Mouse (Mus musculus) neutrophil, adult 5-6 weeks (primary cell): Measurements from ENCODE around the gene Ddx42. TPM values are rescaled to one million over a fixed set of nuclear protein-coding genes. Genes with fewer than 3 reads are reported as not detected.
A peak's percentile ranks its signal among the peaks of the same experiment; 100 is the strongest.
"Not testable (repeated sequence)": the region's sequence is repeated elsewhere in the genome, so short reads cannot be mapped to it uniquely, and the experiment has no call there.

ENCODE experiments used
- ATAC-seq: fragments of 151-379, 151-347 bp; 2 replicates; pipeline ENCODE4 v1.8.0; 2017; ENCODE audit warnings: mild to moderate bottlenecking, moderate TSS enrichment; ENCODE audit not compliant: insufficient number of reproducible peaks, poor library complexity, low FRiP score, severe bottlenecking; ENCODE audit errors: extremely low read depth
- total RNA-seq: library from RNA; stranded (forward); fragments of 200-1000 nt; gene quantifications from 2 replicates; pipeline ENCODE4 v1.2.3, GENCODE M21; 2017

The Ddx42 gene
- total RNA-seq, 1 experiment from 2014 or later, result 126 TPM

GRCm38 (mm10) chr11:106199997-106200396 lies 16.7 kb upstream of the Ddx42 start:
- not testable (repeated sequence) for ATAC-seq

- ATAC-seq, result no peak
Observed at GRCm38 (mm10) chr11:106200756-106201155, 16.0 kb upstream of the Ddx42 start.

GRCm38 (mm10) chr11:106201337-106202122 lies 15.2 kb upstream of the Ddx42 start:
- ATAC-seq, result no peak

- ATAC-seq, result peak; percentile 59
Observed at GRCm38 (mm10) chr11:106202123-106202465, 14.6 kb upstream of the Ddx42 start, which contains the start of gene Strada. TSS of gene Strada (minus strand) at chr11:106202168.

GRCm38 (mm10) chr11:106212771-106213170 lies 4.0 kb upstream of the Ddx42 start:
- ATAC-seq, result no peak

- no peak for ATAC-seq
Observed at GRCm38 (mm10) chr11:106214856-106215255, 1.9 kb upstream of the Ddx42 start.

GRCm38 (mm10) chr11:106215450-106215859 lies 1.3 kb upstream of the Ddx42 start:
- ATAC-seq, result no peak

GRCm38 (mm10) chr11:106215927-106216729 lies 598 bp upstream of the Ddx42 start, which contains the start of gene Ccdc47:
TSS of gene Ccdc47 (minus strand) at chr11:106216344.
- ATAC-seq, result peak; percentile 93

GRCm38 (mm10) chr11:106220603-106221002 lies 3.9 kb downstream of the Ddx42 start:
- ATAC-seq, result no peak

- not testable (repeated sequence) for ATAC-seq
Observed at GRCm38 (mm10) chr11:106233978-106234377, 17.3 kb downstream of the Ddx42 start.

GRCm38 (mm10) chr11:106246834-106247233 lies 30.1 kb downstream of the Ddx42 start:
- ATAC-seq, result 0 out of 2 replicates have a peak, but pooled peaks have one; percentile 30

GRCm38 (mm10) chr11:106249326-106249725 lies 32.6 kb downstream of the Ddx42 start:
- no peak for ATAC-seq

GRCm38 (mm10) chr11:106254767-106255166 lies 38.0 kb downstream of the Ddx42 start:
- ATAC-seq, result no peak

GRCm38 (mm10) chr11:106255174-106255573 lies 38.4 kb downstream of the Ddx42 start:
- no peak for ATAC-seq

- peak; percentile 90 for ATAC-seq
Observed at GRCm38 (mm10) chr11:106255685-106256451, 39.1 kb downstream of the Ddx42 start, which contains the start of the genes Ftsj3 and Psmc5. TSS of gene Ftsj3 (minus strand) at chr11:106256079. TSS of gene Psmc5 (plus strand) at chr11:106256154.

GRCm38 (mm10) chr11:106256775-106257174 lies 40.0 kb downstream of the Ddx42 start:
- no peak for ATAC-seq

- no peak for ATAC-seq
Observed at GRCm38 (mm10) chr11:106260826-106261450, 44.2 kb downstream of the Ddx42 start.

GRCm38 (mm10) chr11:106263963-106264362 lies 47.2 kb downstream of the Ddx42 start:
- ATAC-seq, result no peak

- no peak for ATAC-seq
Observed at GRCm38 (mm10) chr11:106264988-106265387, 48.3 kb downstream of the Ddx42 start.
